Mouse (Mus musculus): ENCODE measurements around the gene Olfr1495. TPM values are rescaled to one million over a fixed set of nuclear protein-coding genes. Genes with fewer than 3 reads are reported as not detected.
"Not testable (repeated sequence)": the region's sequence is repeated elsewhere in the genome, so short reads cannot be mapped to it uniquely, and the experiment has no call there.

The Olfr1495 gene
- polyA plus RNA-seq, 1 experiment from 2014 or later: not detected

- no peak for TF ChIP-seq CTCF (IDR thresholded peaks at IDR 0.05; ENCODE audit: low read depth)
- H3K4me2 ChIP-seq (replicated peaks; ENCODE audit: low read depth): no peak within 1 kb of the TSS
- H3K9ac ChIP-seq (ENCODE audit: low read depth, low read length): no peak within 1 kb of the TSS
- H3K4me3 ChIP-seq (ENCODE audit: low read depth, low read length): no peak within 1 kb of the TSS
- no peaks in the 10 kb centered on the region for H3K9me3 ChIP-seq (ENCODE audit: control insufficient read depth)
- H3K27me3 ChIP-seq (replicated peaks; ENCODE audit: control insufficient read depth, insufficient read depth, low read length): no peaks in the 10 kb centered on the region
- no peak within 1 kb of the TSS for H3K27ac ChIP-seq (ENCODE audit: low read depth, low read length)
- no peaks in the 10 kb centered on the region for H3K4me1 ChIP-seq (replicated peaks; ENCODE audit: control insufficient read depth, insufficient read depth, low read length)
- no peaks in the 10 kb centered on the region for H3K36me3 ChIP-seq (ENCODE audit: control insufficient read depth, insufficient read depth)
- no peak for ATAC-seq
Measured at GRCm38 (mm10) chr19:13798102-13798501, 33.7 kb downstream of the Olfr1495 start, which contains the start of gene Olfr1497. Gene Olfr1497, minus strand, starts transcription at chr19:13798202.

- not testable (repeated sequence) for H3K4me3 ChIP-seq (ENCODE audit: low read depth, low read length); H3K4me2 ChIP-seq (replicated peaks; ENCODE audit: low read depth); H3K4me1 ChIP-seq (replicated peaks; ENCODE audit: control insufficient read depth, insufficient read depth, low read length); H3K36me3 ChIP-seq (ENCODE audit: control insufficient read depth, insufficient read depth); H3K9ac ChIP-seq (ENCODE audit: low read depth, low read length); H3K9me3 ChIP-seq (ENCODE audit: control insufficient read depth); H3K27ac ChIP-seq (ENCODE audit: low read depth, low read length); ATAC-seq; H3K27me3 ChIP-seq (replicated peaks; ENCODE audit: control insufficient read depth, insufficient read depth, low read length)
- 53% methylated on average over 1 of the region's 1 CpGs for WGBS
Measured at GRCm38 (mm10) chr19:13805486-13805885, 41.1 kb downstream of the Olfr1495 start.

GRCm38 (mm10) chr19:13812823-13813222, 48.4 kb downstream of the Olfr1495 start:
- no peaks in the 10 kb centered on the region for H3K27me3 ChIP-seq (replicated peaks; ENCODE audit: control insufficient read depth, insufficient read depth, low read length)
- no peaks in the 10 kb centered on the region for H3K36me3 ChIP-seq (ENCODE audit: control insufficient read depth, insufficient read depth)
- no peak overlapping the region for H3K4me2 ChIP-seq (replicated peaks; ENCODE audit: low read depth)
- H3K4me1 ChIP-seq (replicated peaks; ENCODE audit: control insufficient read depth, insufficient read depth, low read length): no peaks in the 10 kb centered on the region
- no peak overlapping the region for H3K4me3 ChIP-seq (ENCODE audit: low read depth, low read length)
- no peak for ATAC-seq
- no peak overlapping the region for H3K9ac ChIP-seq (ENCODE audit: low read depth, low read length)
- TF ChIP-seq CTCF (IDR thresholded peaks at IDR 0.05; ENCODE audit: low read depth): peak; percentile 24; the same call in 1 of the 2 replicates
- no peak overlapping the region for H3K27ac ChIP-seq (ENCODE audit: low read depth, low read length)
- WGBS: 62% methylated on average over 2 of the region's 2 CpGs
- H3K9me3 ChIP-seq (ENCODE audit: control insufficient read depth): no peaks in the 10 kb centered on the region

GRCm38 (mm10) chr19:13818827-13819226, 54.4 kb downstream of the Olfr1495 start:
- no peaks in the 10 kb centered on the region for H3K9me3 ChIP-seq (ENCODE audit: control insufficient read depth)
- ATAC-seq: no peak
- H3K36me3 ChIP-seq (ENCODE audit: control insufficient read depth, insufficient read depth): no peaks in the 10 kb centered on the region
- no peak overlapping the region for H3K9ac ChIP-seq (ENCODE audit: low read depth, low read length)
- no peak overlapping the region for H3K27ac ChIP-seq (ENCODE audit: low read depth, low read length)
- TF ChIP-seq CTCF (IDR thresholded peaks at IDR 0.05; ENCODE audit: low read depth): peak; percentile 50
- 31% methylated on average over 5 of the region's 5 CpGs for WGBS
- no peaks in the 10 kb centered on the region for H3K27me3 ChIP-seq (replicated peaks; ENCODE audit: control insufficient read depth, insufficient read depth, low read length)
- no peaks in the 10 kb centered on the region for H3K4me1 ChIP-seq (replicated peaks; ENCODE audit: control insufficient read depth, insufficient read depth, low read length)
- no peak overlapping the region for H3K4me3 ChIP-seq (ENCODE audit: low read depth, low read length)
- H3K4me2 ChIP-seq (replicated peaks; ENCODE audit: low read depth): no peak overlapping the region

GRCm38 (mm10) chr19:13819347-13819746, 54.9 kb downstream of the Olfr1495 start, which contains the start of gene Olfr1499:
Gene Olfr1499, minus strand, starts transcription at chr19:13819447.
- Histone ChIP-seq H3K36me3 (ENCODE audit: control insufficient read depth, insufficient read depth) (no peaks in the 10 kb centered on the region), H3K4me1 (replicated peaks; ENCODE audit: control insufficient read depth, insufficient read depth, low read length) (no peaks in the 10 kb centered on the region), H3K9ac (ENCODE audit: low read depth, low read length) (no peak within 1 kb of the TSS), H3K4me2 (replicated peaks; ENCODE audit: low read depth) (no peak within 1 kb of the TSS), H3K27ac (ENCODE audit: low read depth, low read length) (no peak within 1 kb of the TSS), H3K4me3 (ENCODE audit: low read depth, low read length) (no peak within 1 kb of the TSS), H3K9me3 (ENCODE audit: control insufficient read depth) (no peaks in the 10 kb centered on the region), H3K27me3 (replicated peaks; ENCODE audit: control insufficient read depth, insufficient read depth, low read length) (no peaks in the 10 kb centered on the region)
- TF ChIP-seq CTCF (IDR thresholded peaks at IDR 0.05; ENCODE audit: low read depth): no peak
- no peak for ATAC-seq

Other genes starting within 250 kb of the Olfr1495 start
- gene Olfr1480, start 236.7 kb upstream of the Olfr1495 start, polyA plus RNA-seq (2015; fragmentation: Nextera tagmentation; extraction: Ambion mirVana): not detected in 2 replicates
- gene Olfr1484, start 181.1 kb upstream of the Olfr1495 start, polyA plus RNA-seq (2015; fragmentation: Nextera tagmentation; extraction: Ambion mirVana): not detected in 2 replicates
- gene Olfr1487, start 147.2 kb upstream of the Olfr1495 start, polyA plus RNA-seq (2015; fragmentation: Nextera tagmentation; extraction: Ambion mirVana): not detected in 2 replicates
- gene Olfr1489, start 133.0 kb upstream of the Olfr1495 start, polyA plus RNA-seq (2015; fragmentation: Nextera tagmentation; extraction: Ambion mirVana): not detected in 2 replicates
- not detected in 2 replicates for gene Olfr1490, start 113.5 kb upstream of the Olfr1495 start, polyA plus RNA-seq (2015; fragmentation: Nextera tagmentation; extraction: Ambion mirVana)
- not detected in 2 replicates for gene Olfr1491, start 67.3 kb upstream of the Olfr1495 start, polyA plus RNA-seq (2015; fragmentation: Nextera tagmentation; extraction: Ambion mirVana)
- gene Olfr1493-ps1, start 41.3 kb upstream of the Olfr1495 start, polyA plus RNA-seq (2015; fragmentation: Nextera tagmentation; extraction: Ambion mirVana): not detected in 2 replicates
- not detected in 2 replicates for gene Olfr1494, start 24.9 kb upstream of the Olfr1495 start, polyA plus RNA-seq (2015; fragmentation: Nextera tagmentation; extraction: Ambion mirVana)
- not detected in 2 replicates for gene Olfr1496, start 13.3 kb downstream of the Olfr1495 start, polyA plus RNA-seq (2015; fragmentation: Nextera tagmentation; extraction: Ambion mirVana)
- not detected in 2 replicates for gene Olfr1497, start 33.6 kb downstream of the Olfr1495 start, polyA plus RNA-seq (2015; fragmentation: Nextera tagmentation; extraction: Ambion mirVana)
- gene Olfr1499, start 54.8 kb downstream of the Olfr1495 start, polyA plus RNA-seq (2015; fragmentation: Nextera tagmentation; extraction: Ambion mirVana): not detected in 2 replicates
- not detected in 2 replicates for gene Olfr1500, start 65.9 kb downstream of the Olfr1495 start, polyA plus RNA-seq (2015; fragmentation: Nextera tagmentation; extraction: Ambion mirVana)
- gene Olfr1501, start 86.1 kb downstream of the Olfr1495 start, polyA plus RNA-seq (2015; fragmentation: Nextera tagmentation; extraction: Ambion mirVana): not detected in 2 replicates
- gene Olfr1502, start 97.2 kb downstream of the Olfr1495 start, polyA plus RNA-seq (2015; fragmentation: Nextera tagmentation; extraction: Ambion mirVana): not detected in 2 replicates
- not detected in 2 replicates for gene Olfr1504, start 133.3 kb downstream of the Olfr1495 start, polyA plus RNA-seq (2015; fragmentation: Nextera tagmentation; extraction: Ambion mirVana)
- not detected in 2 replicates for gene Olfr1505, start 148.9 kb downstream of the Olfr1495 start, polyA plus RNA-seq (2015; fragmentation: Nextera tagmentation; extraction: Ambion mirVana)